Mouse (Mus musculus): ENCODE measurements around the gene Slc7a6os.

- TF ChIP-seq GATA1 (IDR thresholded peaks at IDR 0.05; ENCODE audit: low read length), result no peak
- TF ChIP-seq TAL1 (IDR thresholded peaks at IDR 0.05; ENCODE audit: low read length), result no peak
Observed at GRCm38 (mm10) chr8:106210821-106211345, at the start of gene Slc7a6os, which contains the start of gene Prmt7.

Data from erythroblast, embryonic 14.5 days (primary cell).